Comparison of ENCODE assay signal across 9 mouse cellular contexts in the genomic region with DNA sequence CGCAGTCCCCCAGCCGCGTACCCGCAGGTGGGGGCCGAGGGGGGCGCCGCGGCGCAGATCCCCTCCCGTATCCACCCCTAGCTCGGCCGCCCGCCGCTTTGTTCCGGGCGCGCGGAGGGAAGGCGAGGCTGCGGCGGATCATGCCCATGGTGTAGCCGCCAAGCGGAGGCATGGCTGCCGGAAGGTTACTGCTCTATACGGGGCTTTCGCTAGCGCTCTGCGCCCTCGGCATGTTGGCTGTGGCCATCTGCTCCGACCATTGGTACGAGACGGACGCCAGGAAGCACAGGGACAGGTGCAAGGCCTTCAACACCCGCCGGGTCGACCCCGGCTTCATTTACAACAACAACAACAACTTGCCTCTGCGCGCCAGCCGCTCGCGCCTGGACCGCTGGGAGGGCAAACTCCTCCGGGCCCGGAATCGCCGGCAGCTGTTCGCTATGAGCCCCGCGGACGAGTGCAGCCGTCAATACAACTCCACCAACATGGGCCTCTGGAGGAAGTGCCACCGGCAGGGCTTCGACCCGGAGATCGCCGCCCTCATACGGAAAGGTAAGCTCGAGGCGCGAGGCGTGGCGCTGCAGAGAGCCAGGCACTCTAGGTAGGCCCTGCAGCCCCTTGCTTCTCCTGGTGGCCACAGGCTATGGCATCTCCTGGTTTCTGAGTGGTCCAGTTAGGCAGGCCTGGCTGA. TPM values are rescaled to one million over a fixed set of nuclear protein-coding genes. Genes with fewer than 3 reads are reported as not detected.
DNase-seq lines count a peak whose midpoint lies in the region; ATAC-seq and TF ChIP-seq lines count a peak whose summit lies in the region.
"Had no signal": no experiment of that assay in that cellular context is flagged by ENCODE, and none has a peak within 500 bp of the region (broad histone marks: within the 10 kb centered on the region; RNA-seq: fewer than 3 reads in every experiment).

TSS of gene Tmem178b (plus strand) at position 371 of the 691 bp plus-strand sequence.

- under 1% methylated on average over 63 of the region's 63 CpGs for WGBS in forebrain, postnatal 0 days
- WGBS in intestine, embryonic 16.5 days: under 1% methylated on average over 63 of the region's 63 CpGs
- WGBS in limb, embryonic 11.5 days: under 1% methylated on average over 63 of the region's 63 CpGs
- 2% methylated on average over 63 of the region's 63 CpGs for WGBS in olfactory bulb, adult 2 months

- H3K4me1 ChIP-seq in forebrain, postnatal 0 days (ENCODE audit: insufficient read depth): peaks cover 16% of the 10 kb centered on the region
- peaks cover 12% of the 10 kb centered on the region for H3K4me1 ChIP-seq in intestine, embryonic 16.5 days (ENCODE audit: control insufficient read depth, insufficient read depth, low read length)
- H3K4me1 ChIP-seq in limb, embryonic 11.5 days (ENCODE audit: control insufficient read depth, insufficient read depth, low read length): peaks cover 17% of the 10 kb centered on the region
- H3K4me1 ChIP-seq in olfactory bulb, adult 2 months (ENCODE audit: control insufficient read depth, insufficient read depth, low read length): peaks cover 14% of the 10 kb centered on the region

- no peaks in the 10 kb centered on the region; the same call in 1 of the 2 replicates for H3K27me3 ChIP-seq in forebrain, postnatal 0 days (ENCODE audit: insufficient read depth, low read length)
- H3K27me3 ChIP-seq in intestine, embryonic 16.5 days (replicated peaks; ENCODE audit: control insufficient read depth, insufficient read depth, low read length): peaks cover 46% of the 10 kb centered on the region
- H3K27me3 ChIP-seq in limb, embryonic 11.5 days (ENCODE audit: control insufficient read depth, insufficient read depth, low read length): peaks cover 55% of the 10 kb centered on the region
- H3K27me3 ChIP-seq: CH12.LX had no signal

- H3K36me3 ChIP-seq in forebrain, postnatal 0 days (ENCODE audit: insufficient read depth): no peaks in the 10 kb centered on the region
- no peaks in the 10 kb centered on the region for H3K36me3 ChIP-seq in intestine, embryonic 16.5 days (ENCODE audit: control insufficient read depth, insufficient read depth, low read length)
- no peaks in the 10 kb centered on the region for H3K36me3 ChIP-seq in limb, embryonic 11.5 days (ENCODE audit: control insufficient read depth, insufficient read depth, low read length)

- no peak for TF ChIP-seq CTCF in forebrain, postnatal 0 days (IDR thresholded peaks at IDR 0.05; ENCODE audit: low read depth)
- no peak for TF ChIP-seq CTCF in olfactory bulb, adult 2 months (IDR thresholded peaks at IDR 0.05; ENCODE audit: insufficient read depth, low read depth, low read length)

- TF ChIP-seq POLR2A in olfactory bulb, adult 2 months (IDR thresholded peaks at IDR 0.05; ENCODE audit: insufficient read depth, low read depth, low read length): no peak

- no peaks in the 10 kb centered on the region for H3K9me3 ChIP-seq in forebrain, postnatal 0 days (ENCODE audit: low read length)
- no peaks in the 10 kb centered on the region for H3K9me3 ChIP-seq in intestine, embryonic 16.5 days (ENCODE audit: control insufficient read depth, low read length)
- no peaks in the 10 kb centered on the region for H3K9me3 ChIP-seq in limb, embryonic 11.5 days (ENCODE audit: control insufficient read depth, low read length)

- DNase-seq in layer of hippocampus, adult 11-12 months (ENCODE audit: low spot score): peak; percentile 24
- DNase-seq in layer of hippocampus, adult 9-10 months (ENCODE audit: low spot score): no peak
- peak; percentile 53 for DNase-seq in cerebellum, adult 8-10 months
- peak; percentile 61 for DNase-seq in forebrain, postnatal 0 days
- peak; percentile 67 for DNase-seq in limb, embryonic 11.5 days (ENCODE audit: low spot score)
- DNase-seq in urinary bladder, postnatal 14 days (ENCODE audit: low spot score): no peak

- peak within 1 kb of the TSS; percentile 98 for H3K27ac ChIP-seq in forebrain, postnatal 0 days (ENCODE audit: low read depth, low read length)
- H3K27ac ChIP-seq in intestine, embryonic 16.5 days (ENCODE audit: low read length): no peak within 1 kb of the TSS
- H3K27ac ChIP-seq in limb, embryonic 11.5 days (replicated peaks; ENCODE audit: low read depth, low read length): no peak within 1 kb of the TSS
- peak within 1 kb of the TSS; percentile 44; the same call in 1 of the 2 replicates for H3K27ac ChIP-seq in olfactory bulb, adult 2 months (ENCODE audit: insufficient read depth, low read depth, low read length)

- H3K4me3 ChIP-seq in forebrain, postnatal 0 days (ENCODE audit: low read depth, low read length): peak within 1 kb of the TSS; percentile 78
- peak within 1 kb of the TSS; percentile 60 for H3K4me3 ChIP-seq in intestine, embryonic 16.5 days (ENCODE audit: low read length)
- H3K4me3 ChIP-seq in limb, embryonic 11.5 days (ENCODE audit: low read depth, low read length): peak within 1 kb of the TSS; percentile 37
- H3K4me3 ChIP-seq in olfactory bulb, adult 2 months (ENCODE audit: insufficient read depth, low read depth, low read length): peak within 1 kb of the TSS; percentile 67

- ATAC-seq in forebrain, postnatal 0 days: peak; percentile 37
- ATAC-seq in intestine, embryonic 16.5 days: peak; percentile 38
- ATAC-seq in limb, embryonic 11.5 days (ENCODE audit: insufficient number of reproducible peaks, low FRiP score, low TSS enrichment, low read depth): peak; percentile 36

- peak within 1 kb of the TSS; percentile 84 for H3K4me2 ChIP-seq in forebrain, postnatal 0 days (ENCODE audit: low read depth)
- peak within 1 kb of the TSS; percentile 97 for H3K4me2 ChIP-seq in intestine, embryonic 16.5 days (ENCODE audit: low read depth, low read length)
- H3K4me2 ChIP-seq in limb, embryonic 11.5 days (ENCODE audit: low read depth, severe bottlenecking): peak within 1 kb of the TSS; percentile 92

- peak within 1 kb of the TSS; percentile 89 for H3K9ac ChIP-seq in forebrain, postnatal 0 days
- H3K9ac ChIP-seq in intestine, embryonic 16.5 days (ENCODE audit: low read depth, low read length): peak within 1 kb of the TSS; percentile 60
- H3K9ac ChIP-seq in limb, embryonic 11.5 days (ENCODE audit: low read length): no peak within 1 kb of the TSS

RNA-seq across cellular contexts. Expression of gene Tmem178b, which starts in this region (rescaled TPM):
- total RNA-seq in forebrain, postnatal 0 days (2014; rRNA removed): 87.9 and 133 TPM in 2 replicates
- polyA plus RNA-seq in forebrain, postnatal 0 days (2015; fragmentation: Nextera tagmentation; extraction: Ambion mirVana): 12.1 and 25.1 TPM in 2 replicates
- polyA plus RNA-seq in intestine, embryonic 16.5 days (2015; fragmentation: Nextera tagmentation; extraction: Ambion mirVana): 0.62 and 0.67 TPM in 2 replicates
- polyA plus RNA-seq in limb, embryonic 11.5 days (2014; fragmentation: Nextera tagmentation; extraction: Ambion mirVana): 0.13 and 0.27 TPM in 2 replicates
- polyA plus RNA-seq in olfactory bulb, adult 2 months (2012; ENCODE audit: insufficient read depth, insufficient read length, low replicate concordance, missing spikeins): not detected in 2 replicates
- total RNA-seq: CH12.LX had no signal

Comparison
In these comparisons a context has a peak if more than half of its experiments do, and no peak if none do; other contexts are left out.
1. DNase-seq: peak in layer of hippocampus, adult 11-12 months (single experiment), cerebellum, adult 8-10 months (single experiment) and forebrain, postnatal 0 days (single experiment); none in layer of hippocampus, adult 9-10 months (single experiment) and urinary bladder, postnatal 14 days (single experiment).
2. Peak in ATAC-seq, H3K4me3 ChIP-seq, H3K9ac ChIP-seq and H3K4me2 ChIP-seq in intestine, embryonic 16.5 days; RNA of the gene not detected or under 1 TPM.
3. Peak in DNase-seq, ATAC-seq, H3K4me3 ChIP-seq and H3K4me2 ChIP-seq in limb, embryonic 11.5 days; RNA of the gene not detected or under 1 TPM.
4. H3K27ac ChIP-seq: peak in forebrain, postnatal 0 days (single experiment) and olfactory bulb, adult 2 months (single experiment); none in intestine, embryonic 16.5 days (single experiment) and limb, embryonic 11.5 days (single experiment).
5. Peak in every context shown above with its lines, with median percentiles within 50 percentile points of each other: ATAC-seq, H3K4me2 ChIP-seq and H3K4me3 ChIP-seq.